Mouse (Mus musculus) splenic B cell, adult 2 months (primary cell): ENCODE data around the gene Grip1.

ENCODE experiments used
- DNase-seq: peaks from one replicate; pipeline ENCODE4 v3.0.0-alpha.2; 2011; ENCODE audit warnings: low read depth, low spot score
- H3K27me3 ChIP-seq: 2 replicates; pipeline ENCODE4 v1.6.1; 2012; ENCODE audit warnings: mild to moderate bottlenecking, low read length, moderate library complexity, mixed read lengths; ENCODE audit not compliant: control insufficient read depth, poor library complexity, insufficient read depth, severe bottlenecking
- H3K36me3 ChIP-seq: 2 replicates; pipeline ENCODE4 v1.6.1; 2012; ENCODE audit warnings: mild to moderate bottlenecking, low read length, moderate library complexity, mixed read lengths; ENCODE audit not compliant: control insufficient read depth, poor library complexity, insufficient read depth, severe bottlenecking

Grip1 gene

GRCm38 (mm10) chr10:119483766-119484165 is 30.1 kb downstream of the Grip1 start:
- no peaks in the 10 kb centered on the region for H3K27me3 ChIP-seq
- DNase-seq: no peak

DNA sequence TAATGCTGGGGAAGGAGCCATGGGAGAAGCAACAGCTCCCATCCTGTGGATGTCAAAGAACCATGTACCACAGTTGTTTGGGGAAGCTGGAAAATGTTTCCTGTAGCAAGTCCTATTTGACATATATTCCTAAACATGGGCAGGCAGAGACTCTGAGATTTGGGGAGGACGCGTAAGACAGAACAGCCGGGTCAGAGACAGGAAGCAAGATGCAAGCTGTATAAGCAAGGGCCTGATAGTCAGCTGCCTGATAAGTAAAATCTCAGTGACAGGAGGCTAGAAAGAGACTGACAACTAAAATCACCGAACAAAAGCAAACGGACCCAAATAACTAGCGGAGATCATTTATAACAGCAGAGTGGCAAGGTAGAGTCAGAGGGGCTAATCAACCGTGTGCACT is 33.3 kb downstream of the Grip1 start:
- no peak for DNase-seq
- H3K27me3 ChIP-seq: no peaks in the 10 kb centered on the region
- H3K36me3 ChIP-seq: no peaks in the 10 kb centered on the region

More at GRCm38 (mm10) chr10:119483766-119484165, 30.1 kb downstream of the Grip1 start:
- no peaks in the 10 kb centered on the region for H3K36me3 ChIP-seq

DNA sequence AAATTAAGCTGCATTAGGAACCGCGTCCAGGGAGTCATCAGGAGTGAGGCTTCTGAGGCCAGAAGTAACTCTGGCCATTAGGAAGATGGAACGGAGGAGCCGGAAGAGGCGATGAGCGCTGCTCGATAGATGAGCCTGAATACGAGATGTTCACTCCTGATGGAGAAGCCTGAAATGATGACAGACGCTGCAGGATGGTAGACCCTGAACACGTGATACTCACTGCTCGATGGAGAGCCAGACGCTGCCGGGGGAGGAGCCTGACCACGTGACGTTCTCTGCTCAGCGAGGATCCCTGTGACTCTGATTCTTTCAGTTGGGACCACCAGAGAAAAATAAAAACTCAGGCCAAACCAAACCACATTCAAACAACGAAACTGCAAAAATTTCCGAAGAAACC is 37.2 kb downstream of the Grip1 start:
- no peak for DNase-seq
- H3K27me3 ChIP-seq: no peaks in the 10 kb centered on the region
- no peaks in the 10 kb centered on the region for H3K36me3 ChIP-seq

DNA sequence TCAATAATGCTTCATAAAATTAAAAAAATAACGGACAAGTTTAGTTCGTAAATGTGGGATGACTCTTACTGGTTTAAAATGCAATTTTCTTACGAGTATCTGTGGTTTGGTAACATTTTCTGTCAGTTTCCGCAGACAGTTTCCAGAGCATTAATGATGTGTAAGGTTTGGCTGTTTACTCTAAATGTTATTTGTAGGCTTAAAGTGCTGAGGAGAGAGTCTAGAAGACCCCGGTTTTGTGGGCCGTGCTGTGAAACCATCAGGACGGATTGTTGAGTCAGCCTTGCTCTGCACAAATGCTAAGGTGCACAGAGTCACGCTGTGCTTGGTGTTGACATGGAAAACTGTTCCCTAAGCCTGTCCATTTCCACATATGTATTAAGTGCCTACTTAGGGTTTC is 41.7 kb downstream of the Grip1 start:
- H3K27me3 ChIP-seq: no peaks in the 10 kb centered on the region

DNA sequence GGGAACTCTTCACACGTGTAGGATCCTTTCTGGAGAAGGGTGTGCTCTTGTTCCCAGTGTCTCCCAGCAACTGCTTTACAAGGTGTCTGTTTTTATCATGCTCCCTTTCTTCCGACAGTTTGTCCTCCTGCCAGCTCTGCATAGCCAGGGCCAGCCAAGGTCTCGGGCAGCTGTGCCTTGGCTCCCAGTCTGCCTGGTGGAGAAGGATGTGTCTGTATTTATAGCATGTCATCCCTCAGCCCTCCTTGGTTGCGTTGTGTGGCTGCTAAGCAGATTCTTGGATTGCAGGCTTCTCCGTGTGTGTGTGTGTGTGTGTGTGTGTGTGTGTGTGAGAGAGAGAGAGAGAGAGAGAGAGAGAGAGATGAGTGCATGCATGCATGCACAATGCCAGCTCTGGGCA is 42.6 kb downstream of the Grip1 start:
- Histone ChIP-seq H3K27me3 (no peaks in the 10 kb centered on the region), H3K36me3 (no peaks in the 10 kb centered on the region)
- no peak for DNase-seq

More for the DNA sequence above, 41.7 kb downstream of the Grip1 start:
- DNase-seq: no peak
- H3K36me3 ChIP-seq: no peaks in the 10 kb centered on the region

GRCm38 (mm10) chr10:119521686-119522085 is 68.1 kb downstream of the Grip1 start:
- no peaks in the 10 kb centered on the region for H3K27me3 ChIP-seq
- H3K36me3 ChIP-seq: no peaks in the 10 kb centered on the region
- no peak for DNase-seq

DNA sequence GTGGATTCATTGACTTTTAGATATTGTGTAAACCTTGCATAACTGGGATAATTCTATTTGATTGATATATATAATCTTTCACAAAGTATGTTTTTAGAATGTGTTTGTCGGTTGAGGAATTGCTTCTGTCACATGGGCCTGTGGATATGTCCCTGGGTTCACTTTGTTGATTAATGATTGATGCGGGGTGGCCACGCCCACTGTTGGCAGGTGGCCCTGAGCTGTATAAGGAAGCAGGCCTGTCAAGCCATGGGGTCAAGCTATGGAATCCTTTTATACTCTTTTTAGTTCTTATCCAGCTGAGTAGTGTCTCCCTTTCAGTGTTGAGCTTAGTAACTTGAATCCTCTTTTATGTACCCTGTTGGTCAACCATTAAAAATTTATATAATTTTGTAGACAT is 72.1 kb downstream of the Grip1 start:
- Histone ChIP-seq H3K36me3 (no peaks in the 10 kb centered on the region), H3K27me3 (no peaks in the 10 kb centered on the region)
- no peak for DNase-seq

DNA sequence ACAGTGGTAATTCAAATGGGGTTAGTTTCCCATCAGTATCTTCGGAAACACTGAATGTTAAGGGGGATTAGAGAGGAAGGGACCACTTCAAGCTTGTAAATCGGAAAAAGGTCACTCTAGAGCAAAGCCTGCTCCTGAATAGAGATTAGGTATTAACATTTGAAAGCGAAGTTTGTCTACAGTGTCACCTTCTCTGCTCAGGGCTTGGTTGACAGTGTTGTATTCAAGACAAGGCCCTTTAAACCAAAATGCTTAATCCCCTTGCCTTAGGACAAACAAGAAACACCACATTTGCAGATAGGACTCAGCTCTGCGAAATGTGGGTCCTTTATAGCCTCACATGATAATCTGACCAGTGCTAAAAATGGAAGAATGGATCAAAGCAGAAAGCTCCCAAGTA is 81.2 kb downstream of the Grip1 start:
- DNase-seq: no peak
- no peaks in the 10 kb centered on the region for H3K36me3 ChIP-seq
- H3K27me3 ChIP-seq: no peaks in the 10 kb centered on the region

GRCm38 (mm10) chr10:119541655-119542054 is 88.0 kb downstream of the Grip1 start:
- DNase-seq: no peak
- no peaks in the 10 kb centered on the region for H3K27me3 ChIP-seq

DNA sequence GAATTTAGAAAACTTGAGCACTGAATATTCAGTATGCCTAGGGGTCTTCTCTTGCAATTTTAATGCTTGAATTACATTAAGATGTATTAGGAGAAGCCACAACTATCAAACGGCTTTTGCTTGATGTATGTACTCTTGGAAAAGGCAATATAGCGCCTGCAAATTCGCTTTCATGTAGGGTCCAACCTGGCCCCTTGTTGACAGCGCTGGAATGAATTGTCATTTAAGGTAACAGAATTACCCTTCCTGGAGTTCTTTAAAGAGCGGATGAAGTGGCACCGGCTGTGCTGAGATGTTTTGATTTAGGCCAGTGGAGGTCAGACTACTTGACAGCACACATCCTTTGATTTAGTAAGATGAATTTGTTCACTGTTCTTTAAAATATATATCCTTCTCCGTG is 90.1 kb downstream of the Grip1 start:
- Histone ChIP-seq H3K27me3 (no peaks in the 10 kb centered on the region), H3K36me3 (no peaks in the 10 kb centered on the region)
- DNase-seq: no peak

More at GRCm38 (mm10) chr10:119541655-119542054, 88.0 kb downstream of the Grip1 start:
- H3K36me3 ChIP-seq: no peaks in the 10 kb centered on the region

DNA sequence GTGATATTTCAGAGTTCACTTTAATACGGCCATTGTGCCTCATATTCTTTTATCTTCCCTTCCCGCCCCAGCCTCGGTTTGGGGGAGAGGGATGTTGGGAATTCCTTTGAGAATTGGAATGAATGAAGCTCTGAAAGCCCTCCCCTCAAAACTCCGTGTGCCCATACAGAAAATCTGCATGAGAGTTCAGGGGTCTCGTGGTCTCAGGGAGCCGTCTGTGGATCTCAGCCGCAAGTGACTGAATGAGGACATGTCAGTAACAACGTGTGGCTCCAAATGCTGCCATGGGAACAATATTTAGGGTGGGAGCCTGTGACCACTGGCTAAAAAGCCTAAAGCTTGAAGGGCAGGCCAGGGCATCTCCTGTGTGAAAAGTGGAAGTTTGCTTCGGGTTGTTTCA is 91.1 kb downstream of the Grip1 start:
- DNase-seq: no peak
- H3K36me3 ChIP-seq: no peaks in the 10 kb centered on the region
- no peaks in the 10 kb centered on the region for H3K27me3 ChIP-seq

DNA sequence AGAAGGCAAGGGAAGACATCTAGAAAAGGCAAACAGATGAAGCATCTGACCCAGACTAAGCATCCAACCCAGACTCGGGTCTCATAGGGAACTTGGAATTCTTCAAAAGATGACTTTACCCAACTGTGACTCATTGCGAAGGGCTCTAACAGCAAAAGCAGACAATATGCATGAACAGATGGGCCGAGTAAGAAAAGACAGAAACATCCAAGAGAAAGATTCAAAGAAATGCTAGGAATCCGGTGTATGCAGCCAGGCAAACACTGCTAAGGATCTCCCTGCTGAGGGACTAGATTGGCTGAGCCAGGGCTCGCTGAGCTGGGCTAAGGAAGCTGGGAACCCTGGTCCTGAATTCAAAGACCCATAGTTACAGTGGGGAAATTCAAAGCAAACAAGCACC is 94.2 kb downstream of the Grip1 start:
- Histone ChIP-seq H3K36me3 (no peaks in the 10 kb centered on the region), H3K27me3 (no peaks in the 10 kb centered on the region)
- DNase-seq: no peak

GRCm38 (mm10) chr10:119548774-119549173 is 95.1 kb downstream of the Grip1 start:
- H3K36me3 ChIP-seq: no peaks in the 10 kb centered on the region
- no peaks in the 10 kb centered on the region for H3K27me3 ChIP-seq
- no peak for DNase-seq

GRCm38 (mm10) chr10:119550630-119551029 is 97.0 kb downstream of the Grip1 start:
- H3K27me3 ChIP-seq: no peaks in the 10 kb centered on the region

DNA sequence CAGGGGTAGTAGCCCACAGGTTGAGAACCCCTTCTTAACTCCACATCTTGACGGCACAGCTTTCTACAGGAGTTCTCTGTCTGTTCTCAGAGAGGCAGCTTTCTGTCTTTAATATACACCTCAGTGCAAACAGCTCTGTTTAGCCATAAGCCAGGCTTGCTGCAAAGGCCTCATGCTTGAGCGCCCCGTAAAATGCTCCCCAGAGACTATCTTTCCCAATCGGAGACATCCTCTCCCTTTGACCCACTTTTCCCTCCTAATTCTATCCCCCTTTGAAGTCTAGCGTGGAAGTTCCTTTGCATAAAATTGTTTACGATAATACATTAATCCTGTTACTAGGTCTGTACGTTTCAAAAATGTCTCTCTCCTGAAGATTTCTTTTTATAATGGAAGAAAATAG is 102.7 kb downstream of the Grip1 start:
- DNase-seq: no peak
- H3K27me3 ChIP-seq: no peaks in the 10 kb centered on the region
- H3K36me3 ChIP-seq: no peaks in the 10 kb centered on the region

More at GRCm38 (mm10) chr10:119550630-119551029, 97.0 kb downstream of the Grip1 start:
- DNase-seq: no peak
- H3K36me3 ChIP-seq: no peaks in the 10 kb centered on the region

- DNase-seq: no peak
- Histone ChIP-seq H3K36me3 (no peaks in the 10 kb centered on the region), H3K27me3 (no peaks in the 10 kb centered on the region)
These were observed 104.8 kb downstream of the Grip1 start for GRCm38 (mm10) chr10:119558432-119558831.
